ENCODE assay signal across 22 mouse cellular contexts in genomic region chr2:166121681-166122355, GRCm38 (mm10). TPM values are rescaled to one million over a fixed set of nuclear protein-coding genes. Genes with fewer than 3 reads are reported as not detected.
A peak's percentile ranks its signal among the peaks of the same experiment; 100 is the strongest.
DNase-seq lines count a peak whose midpoint lies in the region; ATAC-seq lines count a peak whose summit lies in the region.
"Had no signal": no experiment of that assay in that cellular context is flagged by ENCODE, and none has a peak within 500 bp of the region (broad histone marks: within the 10 kb centered on the region; RNA-seq: fewer than 3 reads in every experiment).

No protein-coding gene starts in this region.

- peak; percentile 58 for DNase-seq in adipocyte (ENCODE audit: low spot score)
- peak; percentile 70 to 85 for DNase-seq in kidney, postnatal 36 days
- no peak for DNase-seq in left cerebral cortex, postnatal 36 days (ENCODE audit: low spot score in 2 of 2)
- DNase-seq in heart, embryonic 10.5 days (ENCODE audit: low spot score): no peak
- DNase-seq: adrenal gland, postnatal 36 days; B cell, adult 2 months; cerebellum, adult 8-10 months; forebrain, postnatal 0 days; lung, postnatal 10 days; retina, postnatal 1 day; right cerebral cortex, postnatal 4 days; thymus, postnatal 4 days had no signal

- H3K4me2 ChIP-seq in hindbrain, embryonic 13.5 days: no peak overlapping the region
- no peak overlapping the region for H3K4me2 ChIP-seq in hindbrain, embryonic 12.5 days (replicated peaks)
- H3K4me2 ChIP-seq in intestine, embryonic 15.5 days (replicated peaks): no peak overlapping the region
- H3K4me2 ChIP-seq: embryonic facial prominence, embryonic 13.5 days; heart, embryonic 12.5 days; midbrain, embryonic 15.5 days had no signal

- H3K9ac ChIP-seq in hindbrain, embryonic 13.5 days: no peak overlapping the region
- no peak overlapping the region for H3K9ac ChIP-seq in hindbrain, embryonic 12.5 days
- H3K9ac ChIP-seq in intestine, embryonic 15.5 days: no peak overlapping the region
- H3K9ac ChIP-seq: embryonic facial prominence, embryonic 13.5 days; forebrain, postnatal 0 days; heart, embryonic 12.5 days; liver, embryonic 14.5 days; midbrain, embryonic 15.5 days had no signal

- WGBS in hindbrain, embryonic 13.5 days: 75% methylated on average over 14 of the region's 14 CpGs
- 85% methylated on average over 14 of the region's 14 CpGs for WGBS in hindbrain, embryonic 12.5 days
- 71% methylated on average over 14 of the region's 14 CpGs for WGBS in intestine, embryonic 15.5 days
- WGBS in heart, embryonic 10.5 days: 81% methylated on average over 14 of the region's 14 CpGs

- intact Hi-C loops in left cerebral cortex, postnatal 36 days (cut with DNase I): no loop called here

- peaks cover 11% of the 10 kb centered on the region; the same call in 1 of the 2 replicates for H3K4me1 ChIP-seq in hindbrain, embryonic 13.5 days (replicated peaks)
- H3K4me1 ChIP-seq in hindbrain, embryonic 12.5 days: peaks cover 11% of the 10 kb centered on the region
- H3K4me1 ChIP-seq in intestine, embryonic 15.5 days (replicated peaks): peaks cover 18% of the 10 kb centered on the region
- H3K4me1 ChIP-seq in heart, embryonic 10.5 days: peaks cover 55% of the 10 kb centered on the region
- H3K4me1 ChIP-seq: midbrain, embryonic 15.5 days had no signal

- H3K4me3 ChIP-seq in hindbrain, embryonic 13.5 days: no peak overlapping the region
- no peak overlapping the region for H3K4me3 ChIP-seq in hindbrain, embryonic 12.5 days
- no peak overlapping the region for H3K4me3 ChIP-seq in intestine, embryonic 15.5 days (replicated peaks)
- no peak overlapping the region for H3K4me3 ChIP-seq in heart, embryonic 10.5 days
- H3K4me3 ChIP-seq: embryonic facial prominence, embryonic 13.5 days; heart, embryonic 12.5 days; hindbrain, embryonic 10.5 days; limb, embryonic 10.5 days; megakaryocyte, embryonic 14.5 days; midbrain, embryonic 15.5 days had no signal

- ATAC-seq in hindbrain, embryonic 13.5 days (ENCODE audit: low FRiP score): no peak
- ATAC-seq in hindbrain, embryonic 12.5 days (ENCODE audit: low FRiP score): no peak
- ATAC-seq in intestine, embryonic 15.5 days: peak; percentile 65
- ATAC-seq: forebrain, postnatal 0 days; midbrain, embryonic 15.5 days had no signal

- H3K27ac ChIP-seq in hindbrain, embryonic 13.5 days: 0 out of 2 replicates have a peak overlapping the region, but pooled peaks have one; percentile 18
- no peak overlapping the region for H3K27ac ChIP-seq in hindbrain, embryonic 12.5 days
- H3K27ac ChIP-seq in intestine, embryonic 15.5 days: no peak overlapping the region
- no peak overlapping the region for H3K27ac ChIP-seq in heart, embryonic 10.5 days
- H3K27ac ChIP-seq: embryonic facial prominence, embryonic 13.5 days; hindbrain, embryonic 10.5 days; limb, embryonic 10.5 days; liver, embryonic 14.5 days; midbrain, embryonic 15.5 days had no signal

- H3K9me3 ChIP-seq in hindbrain, embryonic 13.5 days: no peaks in the 10 kb centered on the region
- H3K9me3 ChIP-seq in hindbrain, embryonic 12.5 days (replicated peaks): no peaks in the 10 kb centered on the region
- H3K9me3 ChIP-seq in intestine, embryonic 15.5 days: no peaks in the 10 kb centered on the region
- H3K9me3 ChIP-seq in heart, embryonic 10.5 days: no peaks in the 10 kb centered on the region
- H3K9me3 ChIP-seq: embryonic facial prominence, embryonic 13.5 days; heart, embryonic 12.5 days; hindbrain, embryonic 10.5 days; limb, embryonic 10.5 days; megakaryocyte, embryonic 14.5 days; midbrain, embryonic 15.5 days had no signal

- H3K27me3 ChIP-seq in hindbrain, embryonic 13.5 days: no peaks in the 10 kb centered on the region
- no peaks in the 10 kb centered on the region for H3K27me3 ChIP-seq in hindbrain, embryonic 12.5 days
- no peaks in the 10 kb centered on the region for H3K27me3 ChIP-seq in intestine, embryonic 15.5 days (replicated peaks)
- H3K27me3 ChIP-seq in heart, embryonic 10.5 days (ENCODE audit: insufficient read depth, poor library complexity, severe bottlenecking): no peaks in the 10 kb centered on the region
- H3K27me3 ChIP-seq: embryonic facial prominence, embryonic 13.5 days; heart, embryonic 12.5 days; midbrain, embryonic 15.5 days had no signal

- H3K36me3 ChIP-seq in hindbrain, embryonic 13.5 days: peaks cover 3% of the 10 kb centered on the region
- peaks cover 24% of the 10 kb centered on the region for H3K36me3 ChIP-seq in hindbrain, embryonic 12.5 days
- peaks cover 2% of the 10 kb centered on the region; the same call in 1 of the 2 replicates for H3K36me3 ChIP-seq in intestine, embryonic 15.5 days
- H3K36me3 ChIP-seq in heart, embryonic 10.5 days: peaks cover 76% of the 10 kb centered on the region
- H3K36me3 ChIP-seq: midbrain, embryonic 15.5 days had no signal

RNA-seq across cellular contexts. Expression of gene Sulf2, which starts 33.6 kb away (rescaled TPM):
- polyA plus RNA-seq in hindbrain, embryonic 13.5 days (2015; fragmentation: Nextera tagmentation; extraction: Ambion mirVana): 88.6 and 113 TPM in 2 replicates
- 185 and 186 TPM in 2 replicates for polyA plus RNA-seq in hindbrain, embryonic 12.5 days (2016; fragmentation: Nextera tagmentation; extraction: Ambion mirVana)
- 100 and 106 TPM in 2 replicates for polyA plus RNA-seq in intestine, embryonic 15.5 days (2015; fragmentation: Nextera tagmentation; extraction: Ambion mirVana)
- total RNA-seq in left cerebral cortex, postnatal 36 days (2021): 100 to 1,000 TPM in 1 of 2 experiments, 10 to 100 TPM in 1; 95.9 to 119 TPM
- polyA plus RNA-seq in heart, embryonic 10.5 days (2016; fragmentation: Nextera tagmentation; extraction: Ambion mirVana): 94.7 and 103 TPM in 2 replicates

Comparison
In these comparisons a context has a peak if more than half of its experiments do, and no peak if none do; other contexts are left out.
1. DNase-seq: peak in adipocyte (single experiment) and kidney, postnatal 36 days (2 of 2); none in left cerebral cortex, postnatal 36 days (0 of 2) and heart, embryonic 10.5 days (single experiment).